22 mouse cellular contexts compared by ENCODE assay signal in genomic region chr7:101293611-101294010, GRCm38 (mm10). TPM values are rescaled to one million over a fixed set of nuclear protein-coding genes. Genes with fewer than 3 reads are reported as not detected.
DNase-seq lines count a peak whose midpoint lies in the region; ATAC-seq and TF ChIP-seq lines count a peak whose summit lies in the region.
"Had no signal": no experiment of that assay in that cellular context is flagged by ENCODE, and none has a peak within 500 bp of the region (broad histone marks: within the 10 kb centered on the region; RNA-seq: fewer than 3 reads in every experiment).

No protein-coding gene starts in this region.

- no peaks in the 10 kb centered on the region for H3K9me3 ChIP-seq in hindbrain, postnatal 0 days (ENCODE audit: low read length)
- no peaks in the 10 kb centered on the region for H3K9me3 ChIP-seq in hindbrain, embryonic 13.5 days
- no peaks in the 10 kb centered on the region for H3K9me3 ChIP-seq in ES-Bruce4 (replicated peaks; ENCODE audit: control insufficient read depth, insufficient read depth, low read length, poor library complexity, severe bottlenecking)
- H3K9me3 ChIP-seq in intestine, embryonic 16.5 days (ENCODE audit: control insufficient read depth, low read length) = no peaks in the 10 kb centered on the region
- H3K9me3 ChIP-seq: embryonic facial prominence, embryonic 13.5 days; forebrain, embryonic 12.5 days; heart, embryonic 12.5 days; hindbrain, embryonic 12.5 days had no signal

- peak; percentile 13 for DNase-seq in cerebellum, adult 9-10 months
- DNase-seq in cerebellum, adult 18-20 months = no peak
- no peak for DNase-seq in hindbrain, postnatal 0 days (ENCODE audit: low spot score)
- DNase-seq in lung, postnatal 36 days = peak; percentile 23
- DNase-seq: adrenal gland, postnatal 25 days; B cell, adult 2 months; cerebellum, adult 8-10 months; cerebellum, postnatal 36 days; gastrocnemius, postnatal 10 days; heart, adult 2 months; heart, postnatal 4 days had no signal

- 54% methylated on average over 4 of the region's 4 CpGs for WGBS in hindbrain, postnatal 0 days
- WGBS in hindbrain, embryonic 13.5 days = 45% methylated on average over 4 of the region's 4 CpGs
- WGBS in intestine, embryonic 16.5 days = 56% methylated on average over 4 of the region's 4 CpGs

- no peak overlapping the region for H3K4me3 ChIP-seq in hindbrain, postnatal 0 days (ENCODE audit: low read length)
- H3K4me3 ChIP-seq in hindbrain, embryonic 13.5 days = no peak overlapping the region
- no peak overlapping the region for H3K4me3 ChIP-seq in ES-Bruce4 (ENCODE audit: low read depth, low read length)
- no peak overlapping the region for H3K4me3 ChIP-seq in intestine, embryonic 16.5 days (ENCODE audit: low read length)
- H3K4me3 ChIP-seq: embryonic facial prominence, embryonic 13.5 days; forebrain, embryonic 12.5 days; heart, adult 2 months; heart, embryonic 12.5 days; hindbrain, embryonic 12.5 days had no signal

- no peak overlapping the region for H3K9ac ChIP-seq in hindbrain, postnatal 0 days (replicated peaks; ENCODE audit: low read length)
- H3K9ac ChIP-seq in hindbrain, embryonic 13.5 days = no peak overlapping the region
- no peak overlapping the region for H3K9ac ChIP-seq in ES-Bruce4 (ENCODE audit: low read depth, poor library complexity, severe bottlenecking)
- no peak overlapping the region for H3K9ac ChIP-seq in intestine, embryonic 16.5 days (ENCODE audit: low read depth, low read length)
- H3K9ac ChIP-seq: embryonic facial prominence, embryonic 13.5 days; forebrain, embryonic 12.5 days; heart, embryonic 12.5 days; hindbrain, embryonic 12.5 days had no signal

- peaks cover 12% of the 10 kb centered on the region for H3K36me3 ChIP-seq in hindbrain, postnatal 0 days (ENCODE audit: insufficient read depth, low read length)
- H3K36me3 ChIP-seq in hindbrain, embryonic 13.5 days = peaks cover 27% of the 10 kb centered on the region
- no peaks in the 10 kb centered on the region for H3K36me3 ChIP-seq in ES-Bruce4 (ENCODE audit: control insufficient read depth, insufficient read depth, low read length, poor library complexity, severe bottlenecking)
- peaks cover 7% of the 10 kb centered on the region; the same call in 1 of the 2 replicates for H3K36me3 ChIP-seq in intestine, embryonic 16.5 days (ENCODE audit: control insufficient read depth, insufficient read depth, low read length)

- no peak for TF ChIP-seq POLR2A in ES-Bruce4 (IDR thresholded peaks at IDR 0.05; ENCODE audit: insufficient read depth, low read length)

- ATAC-seq in hindbrain, postnatal 0 days = no peak
- no peak for ATAC-seq in hindbrain, embryonic 13.5 days (ENCODE audit: low FRiP score)
- no peak for ATAC-seq in intestine, embryonic 16.5 days
- ATAC-seq: activated CD4-positive, CD25-positive, alpha-beta regulatory T cell, adult 4 months; CD4-positive, CD25-positive, alpha-beta regulatory T cell, adult 4 months; forebrain, embryonic 16.5 days; Patski had no signal

- H3K27me3 ChIP-seq in hindbrain, postnatal 0 days (ENCODE audit: insufficient read depth, low read length) = no peaks in the 10 kb centered on the region
- H3K27me3 ChIP-seq in hindbrain, embryonic 13.5 days = peaks cover 10% of the 10 kb centered on the region
- no peaks in the 10 kb centered on the region for H3K27me3 ChIP-seq in ES-Bruce4 (ENCODE audit: control insufficient read depth, insufficient read depth, low read length, poor library complexity, severe bottlenecking)
- H3K27me3 ChIP-seq in intestine, embryonic 16.5 days (replicated peaks; ENCODE audit: control insufficient read depth, insufficient read depth, low read length) = no peaks in the 10 kb centered on the region
- H3K27me3 ChIP-seq: Patski had no signal

- H3K4me1 ChIP-seq in hindbrain, postnatal 0 days (ENCODE audit: insufficient read depth, low read length) = peaks cover 11% of the 10 kb centered on the region; the same call in 1 of the 2 replicates
- H3K4me1 ChIP-seq in hindbrain, embryonic 13.5 days (replicated peaks) = peaks cover 15% of the 10 kb centered on the region
- H3K4me1 ChIP-seq in ES-Bruce4 (ENCODE audit: control insufficient read depth, insufficient read depth, low read length) = peaks cover 3% of the 10 kb centered on the region
- peaks cover 14% of the 10 kb centered on the region for H3K4me1 ChIP-seq in intestine, embryonic 16.5 days (ENCODE audit: control insufficient read depth, insufficient read depth, low read length)

- no peak overlapping the region for H3K4me2 ChIP-seq in hindbrain, postnatal 0 days (ENCODE audit: low read depth, low read length)
- no peak overlapping the region for H3K4me2 ChIP-seq in hindbrain, embryonic 13.5 days
- no peak overlapping the region for H3K4me2 ChIP-seq in intestine, embryonic 16.5 days (ENCODE audit: low read depth, low read length)
- H3K4me2 ChIP-seq: embryonic facial prominence, embryonic 13.5 days; forebrain, embryonic 12.5 days; heart, embryonic 12.5 days; hindbrain, embryonic 12.5 days had no signal

- H3K27ac ChIP-seq in hindbrain, postnatal 0 days = no peak overlapping the region
- H3K27ac ChIP-seq in hindbrain, embryonic 13.5 days = no peak overlapping the region
- no peak overlapping the region for H3K27ac ChIP-seq in ES-Bruce4 (ENCODE audit: insufficient read depth, low read length)
- no peak overlapping the region for H3K27ac ChIP-seq in intestine, embryonic 16.5 days (ENCODE audit: low read length)
- H3K27ac ChIP-seq: embryonic facial prominence, embryonic 13.5 days; heart, adult 2 months; hindbrain, embryonic 12.5 days had no signal

- TF ChIP-seq EP300 in ES-Bruce4 (IDR thresholded peaks at IDR 0.05; ENCODE audit: insufficient read depth, low read depth, low read length) = no peak

- 0 out of 2 replicates have a peak, but pooled peaks have one; percentile 2 for TF ChIP-seq CTCF in hindbrain, postnatal 0 days (IDR thresholded peaks at IDR 0.05; ENCODE audit: low read depth)
- peak; percentile 34 for TF ChIP-seq CTCF in ES-Bruce4 (IDR thresholded peaks at IDR 0.05; ENCODE audit: low read depth, low read length)

RNA-seq across cellular contexts. Expression of gene Atg16l2, which starts 8.4 kb away (rescaled TPM):
- total RNA-seq in hindbrain, postnatal 0 days (2014; rRNA removed) = 16.9 and 49.3 TPM in 2 replicates
- 18.8 and 20.6 TPM in 2 replicates for polyA plus RNA-seq in hindbrain, postnatal 0 days (2015; fragmentation: Nextera tagmentation; extraction: Ambion mirVana)
- polyA plus RNA-seq in hindbrain, embryonic 13.5 days (2015; fragmentation: Nextera tagmentation; extraction: Ambion mirVana) = 17.5 and 20.8 TPM in 2 replicates
- polyA plus RNA-seq in ES-Bruce4 (2011; ENCODE audit: insufficient read depth, insufficient read length, low read depth, missing spikeins) = 23.4 and 25.8 TPM in 2 replicates
- polyA plus RNA-seq in intestine, embryonic 16.5 days (2015; fragmentation: Nextera tagmentation; extraction: Ambion mirVana) = 13.4 and 17.3 TPM in 2 replicates

RNA-seq across cellular contexts. Expression of gene Stard10, which starts 23.3 kb away (rescaled TPM):
- total RNA-seq in hindbrain, postnatal 0 days (2014; rRNA removed) = 39.3 and 53.4 TPM in 2 replicates
- 17.2 and 20.1 TPM in 2 replicates for polyA plus RNA-seq in hindbrain, postnatal 0 days (2015; fragmentation: Nextera tagmentation; extraction: Ambion mirVana)
- 9.7 and 10.0 TPM in 2 replicates for polyA plus RNA-seq in hindbrain, embryonic 13.5 days (2015; fragmentation: Nextera tagmentation; extraction: Ambion mirVana)
- 54.3 and 58.2 TPM in 2 replicates for polyA plus RNA-seq in ES-Bruce4 (2011; ENCODE audit: insufficient read depth, insufficient read length, low read depth, missing spikeins)
- 101 and 106 TPM in 2 replicates for polyA plus RNA-seq in intestine, embryonic 16.5 days (2015; fragmentation: Nextera tagmentation; extraction: Ambion mirVana)

RNA-seq across cellular contexts. Expression of gene Arap1, which starts 54.3 kb away (rescaled TPM):
- total RNA-seq in hindbrain, postnatal 0 days (2014; rRNA removed) = 19.2 and 44.0 TPM in 2 replicates
- 9.2 and 10.5 TPM in 2 replicates for polyA plus RNA-seq in hindbrain, postnatal 0 days (2015; fragmentation: Nextera tagmentation; extraction: Ambion mirVana)
- 7.6 and 11.6 TPM in 2 replicates for polyA plus RNA-seq in hindbrain, embryonic 13.5 days (2015; fragmentation: Nextera tagmentation; extraction: Ambion mirVana)
- 28.2 and 31.5 TPM in 2 replicates for polyA plus RNA-seq in ES-Bruce4 (2011; ENCODE audit: insufficient read depth, insufficient read length, low read depth, missing spikeins)
- polyA plus RNA-seq in intestine, embryonic 16.5 days (2015; fragmentation: Nextera tagmentation; extraction: Ambion mirVana) = 60.9 and 61.8 TPM in 2 replicates

Comparison
In these comparisons a context has a peak if more than half of its experiments do, and no peak if none do; other contexts are left out.
1. DNase-seq: peak in cerebellum, adult 9-10 months (single experiment) and lung, postnatal 36 days (single experiment); none in cerebellum, adult 18-20 months (0 of 2) and hindbrain, postnatal 0 days (single experiment).